Comparison of ENCODE assay signal across 18 mouse cellular contexts in the genomic region with DNA sequence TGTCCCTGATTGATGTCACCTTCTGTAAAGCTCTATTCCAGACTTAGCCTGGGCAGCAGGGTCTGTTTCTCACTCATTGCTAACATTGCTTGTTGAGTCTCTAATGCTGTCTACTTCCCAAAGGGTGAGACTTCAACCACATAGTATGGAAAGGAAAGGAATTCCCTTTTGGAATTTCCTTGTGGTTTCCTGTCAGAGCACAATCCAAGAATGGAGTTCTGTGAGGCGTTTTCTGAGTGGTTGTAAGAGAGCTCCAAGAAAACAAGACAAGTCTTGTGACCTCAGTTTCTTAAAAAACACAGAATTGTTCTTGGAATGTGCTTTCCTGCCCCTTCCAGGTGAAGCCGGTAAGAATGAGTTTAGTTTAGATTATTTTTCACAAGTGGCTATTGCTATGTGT.
"Had no signal": no experiment of that assay in that cellular context is flagged by ENCODE, and none has a peak within 500 bp of the region (broad histone marks: within the 10 kb centered on the region; RNA-seq: fewer than 3 reads in every experiment).

No protein-coding gene starts in this region.

- H3K27me3 ChIP-seq: liver, embryonic 15.5 days; midbrain, embryonic 13.5 days; midbrain, embryonic 15.5 days; neural tube, embryonic 12.5 days; stomach, embryonic 15.5 days had no signal

- H3K36me3 ChIP-seq: liver, embryonic 15.5 days; midbrain, embryonic 13.5 days; midbrain, embryonic 15.5 days; neural tube, embryonic 12.5 days; stomach, embryonic 15.5 days had no signal

- DNase-seq: liver, postnatal 0 days; lung, adult 2 months; lung, postnatal 10 days; lung, postnatal 36 days; retina, postnatal 1 day; right cerebral cortex, adult 18-20 months; right cerebral cortex, postnatal 25 days; thymus, adult 2 months; thymus, postnatal 25 days had no signal

- H3K9me3 ChIP-seq: liver, embryonic 15.5 days; megakaryocyte, embryonic 14.5 days; midbrain, embryonic 13.5 days; midbrain, embryonic 15.5 days; neural tube, embryonic 12.5 days; stomach, embryonic 15.5 days had no signal

- H3K4me3 ChIP-seq: liver, embryonic 15.5 days; megakaryocyte, embryonic 14.5 days; midbrain, embryonic 13.5 days; midbrain, embryonic 15.5 days; neural tube, embryonic 12.5 days; stomach, embryonic 15.5 days had no signal

- H3K4me1 ChIP-seq: liver, embryonic 15.5 days; midbrain, embryonic 13.5 days; midbrain, embryonic 15.5 days; neural tube, embryonic 12.5 days; stomach, embryonic 15.5 days had no signal

- H3K9ac ChIP-seq: liver, embryonic 15.5 days; liver, postnatal 0 days; midbrain, embryonic 13.5 days; midbrain, embryonic 15.5 days; neural tube, embryonic 12.5 days; stomach, embryonic 15.5 days had no signal

- H3K4me2 ChIP-seq: liver, embryonic 15.5 days; midbrain, embryonic 11.5 days; midbrain, embryonic 13.5 days; midbrain, embryonic 15.5 days; neural tube, embryonic 12.5 days; stomach, embryonic 15.5 days had no signal

- ATAC-seq: liver, postnatal 0 days; midbrain, embryonic 13.5 days; midbrain, embryonic 15.5 days had no signal

- H3K27ac ChIP-seq: liver, embryonic 15.5 days; macrophage; midbrain, embryonic 13.5 days; midbrain, embryonic 15.5 days; neural tube, embryonic 12.5 days; stomach, embryonic 15.5 days; stomach, postnatal 0 days had no signal
